ENCODE assay signal across 13 mouse cellular contexts in the genomic region with DNA sequence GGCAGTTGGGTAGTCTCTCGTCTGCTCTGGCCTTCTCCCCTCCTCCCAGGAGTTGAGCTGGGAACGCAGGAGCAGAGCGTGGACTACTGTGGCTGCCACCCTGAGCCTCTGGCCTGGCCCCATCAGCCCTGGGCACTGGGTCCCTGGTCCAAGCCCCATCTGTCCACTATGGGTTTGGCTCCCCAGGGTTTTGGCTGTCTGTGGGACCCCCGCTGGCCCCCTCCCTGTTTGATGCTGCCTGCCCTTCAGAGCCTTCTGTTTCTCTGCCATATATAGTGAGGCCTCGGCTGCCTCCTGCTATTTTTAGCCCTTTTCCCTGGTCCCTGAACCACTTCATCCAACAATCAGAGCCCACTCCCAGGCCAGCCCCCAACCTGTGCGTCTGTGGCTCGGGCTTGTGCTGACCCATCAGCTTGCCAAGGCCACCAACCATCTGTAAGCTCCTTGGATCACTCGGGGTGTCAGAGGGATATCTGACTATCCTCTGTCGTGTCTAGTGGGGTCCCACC.
DNase-seq lines count a peak whose midpoint lies in the region; ATAC-seq and TF ChIP-seq lines count a peak whose summit lies in the region.
"Had no signal": no experiment of that assay in that cellular context is flagged by ENCODE, and none has a peak within 500 bp of the region (broad histone marks: within the 10 kb centered on the region; RNA-seq: fewer than 3 reads in every experiment).

No protein-coding gene starts in this region.

- TF ChIP-seq CTCF in heart, postnatal 0 days (IDR thresholded peaks at IDR 0.05; ENCODE audit: low read depth) = no peak
- no peak for TF ChIP-seq CTCF in stomach, postnatal 0 days (IDR thresholded peaks at IDR 0.05; ENCODE audit: low read depth)

- H3K27me3 ChIP-seq in heart, postnatal 0 days (ENCODE audit: control insufficient read depth, insufficient read depth, low read length) = no peaks in the 10 kb centered on the region
- peaks cover 94% of the 10 kb centered on the region for H3K27me3 ChIP-seq in midbrain, embryonic 13.5 days
- peaks cover 68% of the 10 kb centered on the region for H3K27me3 ChIP-seq in midbrain, embryonic 11.5 days (ENCODE audit: control insufficient read depth, insufficient read depth, low read length)
- H3K27me3 ChIP-seq in stomach, postnatal 0 days (ENCODE audit: control insufficient read depth, insufficient read depth, low read length) = no peaks in the 10 kb centered on the region

- peak; percentile 38 to 47 for DNase-seq in cerebellum, postnatal 25 days
- peak; percentile 75 for DNase-seq in heart, postnatal 0 days (ENCODE audit: low spot score)
- DNase-seq in heart, adult 11 months = no peak
- DNase-seq in midbrain, embryonic 11.5 days (ENCODE audit: low spot score, missing footprints) = no peak
- no peak for DNase-seq in stomach, postnatal 0 days (ENCODE audit: low spot score)
- DNase-seq in adrenal gland, postnatal 25 days = no peak
- DNase-seq: adrenal gland, postnatal 10 days; heart, postnatal 4 days; kidney, postnatal 10 days; lung, adult 18-20 months had no signal

- peak overlapping the region; percentile 95 for H3K27ac ChIP-seq in heart, postnatal 0 days (ENCODE audit: low read depth)
- peak overlapping the region; percentile 22 for H3K27ac ChIP-seq in midbrain, embryonic 13.5 days
- no peak overlapping the region for H3K27ac ChIP-seq in midbrain, embryonic 11.5 days (ENCODE audit: low read depth, low read length)
- peak overlapping the region; percentile 81 for H3K27ac ChIP-seq in stomach, postnatal 0 days (replicated peaks)

- 0 out of 2 replicates have a peak overlapping the region, but pooled peaks have one; percentile 7 for H3K4me2 ChIP-seq in heart, postnatal 0 days (ENCODE audit: low read depth, low read length)
- H3K4me2 ChIP-seq in midbrain, embryonic 13.5 days (replicated peaks) = no peak overlapping the region
- no peak overlapping the region for H3K4me2 ChIP-seq in midbrain, embryonic 11.5 days
- H3K4me2 ChIP-seq in stomach, postnatal 0 days (replicated peaks; ENCODE audit: low read depth) = no peak overlapping the region
- H3K4me2 ChIP-seq: midbrain, embryonic 12.5 days had no signal

- no peaks in the 10 kb centered on the region for H3K9me3 ChIP-seq in heart, postnatal 0 days (replicated peaks; ENCODE audit: control insufficient read depth, low read length)
- no peaks in the 10 kb centered on the region for H3K9me3 ChIP-seq in midbrain, embryonic 13.5 days
- no peaks in the 10 kb centered on the region for H3K9me3 ChIP-seq in midbrain, embryonic 11.5 days (ENCODE audit: control insufficient read depth, low read length)
- H3K9me3 ChIP-seq in stomach, postnatal 0 days (ENCODE audit: control insufficient read depth, low read length) = no peaks in the 10 kb centered on the region
- H3K9me3 ChIP-seq: midbrain, embryonic 12.5 days had no signal

- peaks cover 34% of the 10 kb centered on the region for H3K36me3 ChIP-seq in heart, postnatal 0 days (replicated peaks; ENCODE audit: control insufficient read depth, insufficient read depth, low read length)
- no peaks in the 10 kb centered on the region for H3K36me3 ChIP-seq in midbrain, embryonic 13.5 days
- no peaks in the 10 kb centered on the region for H3K36me3 ChIP-seq in midbrain, embryonic 11.5 days (ENCODE audit: control insufficient read depth, insufficient read depth, low read length)
- peaks cover 8% of the 10 kb centered on the region; the same call in 1 of the 2 replicates for H3K36me3 ChIP-seq in stomach, postnatal 0 days (ENCODE audit: control insufficient read depth, insufficient read depth, low read length)
- H3K36me3 ChIP-seq: midbrain, embryonic 12.5 days had no signal

- H3K9ac ChIP-seq in heart, postnatal 0 days (replicated peaks; ENCODE audit: low read depth, low read length) = peak overlapping the region; percentile 33; the same call in 1 of the 2 replicates
- H3K9ac ChIP-seq in midbrain, embryonic 13.5 days (replicated peaks) = no peak overlapping the region
- no peak overlapping the region for H3K9ac ChIP-seq in midbrain, embryonic 11.5 days (ENCODE audit: low read length)
- no peak overlapping the region for H3K9ac ChIP-seq in stomach, postnatal 0 days (ENCODE audit: low read length)

- no peak for ATAC-seq in cerebellum, adult (ENCODE audit: insufficient number of reproducible peaks, low FRiP score, low TSS enrichment)
- ATAC-seq in heart, postnatal 0 days (ENCODE audit: insufficient read depth, low read depth) = peak; percentile 56
- no peak for ATAC-seq in midbrain, embryonic 13.5 days
- no peak for ATAC-seq in midbrain, embryonic 11.5 days (ENCODE audit: low FRiP score)
- no peak for ATAC-seq in stomach, postnatal 0 days (ENCODE audit: low FRiP score, low TSS enrichment)

- peaks cover 57% of the 10 kb centered on the region for H3K4me1 ChIP-seq in heart, postnatal 0 days (ENCODE audit: control insufficient read depth, insufficient read depth)
- peaks cover 47% of the 10 kb centered on the region for H3K4me1 ChIP-seq in midbrain, embryonic 13.5 days (replicated peaks)
- H3K4me1 ChIP-seq in midbrain, embryonic 11.5 days (ENCODE audit: control insufficient read depth, insufficient read depth, low read length) = peaks cover 18% of the 10 kb centered on the region
- peaks cover 9% of the 10 kb centered on the region; the same call in 1 of the 2 replicates for H3K4me1 ChIP-seq in stomach, postnatal 0 days (replicated peaks; ENCODE audit: control insufficient read depth, insufficient read depth)

- TF ChIP-seq EP300 in heart, postnatal 0 days (IDR thresholded peaks at IDR 0.05; ENCODE audit: low read depth) = 0 out of 2 replicates have a peak, but pooled peaks have one; percentile 35
- no peak for TF ChIP-seq EP300 in stomach, postnatal 0 days (optimal IDR thresholded peaks at IDR 0.05)

- no peak overlapping the region for H3K4me3 ChIP-seq in heart, postnatal 0 days (ENCODE audit: low read depth, low read length)
- no peak overlapping the region for H3K4me3 ChIP-seq in midbrain, embryonic 13.5 days (replicated peaks)
- H3K4me3 ChIP-seq in midbrain, embryonic 11.5 days (ENCODE audit: low read depth, low read length) = no peak overlapping the region
- no peak overlapping the region for H3K4me3 ChIP-seq in stomach, postnatal 0 days (ENCODE audit: low read depth, low read length)
- H3K4me3 ChIP-seq: midbrain, embryonic 12.5 days had no signal

- WGBS in heart, postnatal 0 days = 24% methylated on average over 9 of the region's 9 CpGs
- 70% methylated on average over 9 of the region's 9 CpGs for WGBS in midbrain, embryonic 13.5 days
- 71% methylated on average over 9 of the region's 9 CpGs for WGBS in midbrain, embryonic 11.5 days
- WGBS in stomach, postnatal 0 days = 65% methylated on average over 9 of the region's 9 CpGs

Comparison
In these comparisons a context has a peak if more than half of its experiments do, and no peak if none do; other contexts are left out.
1. DNase-seq: peak in cerebellum, postnatal 25 days (2 of 2) and heart, postnatal 0 days (single experiment); none in heart, adult 11 months (single experiment), midbrain, embryonic 11.5 days (single experiment), stomach, postnatal 0 days (single experiment) and adrenal gland, postnatal 25 days (single experiment).